Mouse (Mus musculus): ENCODE measurements around the gene Spz1. TPM values are rescaled to one million over a fixed set of nuclear protein-coding genes. Genes with fewer than 3 reads are reported as not detected.

The Spz1 gene
- total RNA-seq, 2 experiments from 2014 or later, result not detected

DNA sequence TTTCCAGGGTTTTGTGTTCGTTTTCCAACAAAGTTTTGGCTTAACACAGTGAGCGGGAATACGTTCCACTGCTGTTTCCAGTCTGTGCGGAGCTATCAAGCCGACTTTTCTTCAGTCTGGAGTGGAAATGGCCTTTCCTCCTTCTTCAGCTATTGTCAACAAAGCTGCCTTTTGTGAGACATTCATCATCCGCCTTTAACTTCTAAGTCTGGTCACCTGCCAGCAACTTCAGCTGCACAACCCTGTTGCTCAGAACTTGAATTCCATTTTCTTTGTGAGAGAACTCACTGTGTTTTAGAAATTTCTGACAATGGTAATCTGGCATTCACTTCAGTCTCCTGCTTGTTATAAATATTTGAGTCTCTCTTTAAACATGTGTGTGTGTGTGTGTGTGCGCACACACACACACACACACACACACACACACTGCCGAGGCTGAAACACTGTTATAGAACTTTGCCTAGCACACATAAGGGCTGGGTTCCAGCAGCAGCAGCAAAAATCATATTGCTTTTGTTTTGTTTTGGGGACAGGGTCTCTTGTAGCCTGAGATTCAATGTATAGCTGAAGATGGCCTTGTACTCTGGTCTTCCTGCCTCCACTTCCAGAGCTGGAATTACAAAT is 8.2 kb upstream of the Spz1 start:
- intact Hi-C loops (cut with DNase I), result no loop called here

DNA sequence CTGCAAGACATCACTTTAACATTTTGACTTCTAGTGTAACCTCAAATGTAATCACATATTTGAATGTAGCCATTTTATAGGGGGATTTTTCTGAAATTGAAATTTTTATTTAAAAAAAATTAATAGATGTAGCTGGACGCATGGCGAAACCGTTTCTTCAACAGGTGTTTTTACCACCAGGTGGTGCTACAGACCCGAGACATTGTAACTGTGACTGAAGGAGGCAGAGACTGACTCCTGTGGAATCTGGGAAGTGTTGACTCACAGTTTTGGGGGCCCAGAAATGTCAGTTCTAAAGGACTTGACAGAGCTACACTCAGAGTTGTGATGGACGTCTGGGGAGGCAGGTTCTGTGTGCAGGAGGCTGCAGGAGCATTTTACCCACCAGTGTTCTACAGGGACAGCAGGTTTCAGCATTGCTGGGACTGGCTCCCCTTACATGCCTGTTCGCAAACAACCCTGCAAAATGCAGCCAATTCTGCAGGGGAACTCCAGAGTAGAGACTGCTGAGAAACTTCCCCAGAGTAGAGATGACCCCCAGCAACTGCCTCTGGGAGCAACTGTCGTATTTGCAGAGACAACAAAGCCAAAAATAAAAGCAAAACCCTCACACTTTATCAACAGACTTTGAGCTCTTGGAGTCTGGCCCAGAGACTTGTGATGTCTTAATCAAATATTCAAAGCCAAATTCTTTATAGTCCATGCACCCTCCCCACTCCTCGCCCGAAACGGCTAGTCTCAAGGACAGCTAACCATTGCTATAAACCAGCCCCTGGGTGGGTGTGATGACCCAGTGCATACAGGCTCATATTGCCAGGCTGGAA is 4.5 kb upstream of the Spz1 start:
- intact Hi-C loops (cut with DNase I), result loop anchor here (1.0 kb wide), 1 partner anchor 160 kb away; no protein-coding TSS in a partner anchor
- DNase-seq, result peak; percentile 23 to 59

More for the DNA sequence above, 8.2 kb upstream of the Spz1 start:
- DNase-seq, result no peak

DNA sequence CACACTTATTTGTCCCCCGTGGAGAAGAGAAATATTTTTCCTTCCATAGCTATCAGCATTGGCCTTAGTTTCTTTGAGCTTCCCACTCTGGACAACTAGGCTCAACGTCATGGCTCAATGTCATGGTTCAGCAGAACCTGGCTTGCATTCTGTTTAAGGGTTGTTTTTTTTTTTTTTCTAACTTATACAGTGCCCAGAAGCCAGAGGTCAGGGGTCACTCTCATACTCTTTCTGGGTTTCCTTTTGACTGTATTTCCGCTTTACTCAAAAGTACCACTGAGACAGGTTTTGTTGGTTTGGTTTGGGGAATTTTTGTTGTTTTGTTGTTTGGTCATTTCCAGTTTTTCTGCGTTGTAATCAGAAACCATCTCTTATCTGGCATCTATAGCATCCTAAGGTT is 2.2 kb upstream of the Spz1 start:
- intact Hi-C loops (cut with DNase I), result no loop called here
- no peak for DNase-seq

DNA sequence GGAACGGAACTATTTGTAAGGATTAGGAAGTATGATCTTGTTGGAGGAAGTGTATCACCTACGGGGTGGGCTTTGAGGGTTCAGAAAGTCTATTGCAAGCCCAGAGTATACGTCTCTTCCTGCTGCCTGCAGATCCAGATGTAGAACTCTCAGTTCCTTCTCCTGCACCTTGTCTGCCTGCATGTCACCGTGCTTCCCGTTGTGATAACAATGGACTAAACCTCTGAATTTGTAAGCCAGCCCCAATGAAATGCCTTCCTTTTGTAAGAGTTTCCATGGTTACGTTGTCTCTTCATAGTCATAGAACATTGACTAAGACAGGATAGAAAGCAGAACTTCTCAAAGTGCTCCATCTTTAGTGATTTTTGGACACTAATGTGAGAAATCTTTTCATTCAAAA is 716 bp upstream of the Spz1 start:
- DNase-seq, result no peak
- intact Hi-C loops (cut with DNase I), result no loop called here

DNA sequence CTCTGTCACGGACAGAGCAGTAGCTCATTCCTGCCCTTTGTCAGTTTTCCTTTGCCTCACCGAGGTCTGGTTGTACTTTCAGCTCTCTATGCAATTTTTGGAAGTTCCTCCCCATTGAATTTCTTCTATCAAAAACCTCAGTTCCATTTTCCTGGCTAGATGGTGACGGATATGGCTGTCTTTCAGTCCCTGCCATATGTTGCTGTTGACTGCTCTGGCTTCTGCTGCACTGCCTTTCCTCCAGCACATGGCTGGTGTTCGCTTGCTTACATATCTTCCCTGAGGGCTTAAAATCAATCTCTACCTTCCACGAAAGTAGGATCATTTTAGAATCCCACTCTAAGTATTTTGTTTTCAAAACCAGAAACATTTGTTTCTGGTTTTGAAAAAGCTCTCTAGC is 16.5 kb downstream of the Spz1 start:
- intact Hi-C loops (cut with DNase I), result no loop called here
- DNase-seq, result no peak

DNA sequence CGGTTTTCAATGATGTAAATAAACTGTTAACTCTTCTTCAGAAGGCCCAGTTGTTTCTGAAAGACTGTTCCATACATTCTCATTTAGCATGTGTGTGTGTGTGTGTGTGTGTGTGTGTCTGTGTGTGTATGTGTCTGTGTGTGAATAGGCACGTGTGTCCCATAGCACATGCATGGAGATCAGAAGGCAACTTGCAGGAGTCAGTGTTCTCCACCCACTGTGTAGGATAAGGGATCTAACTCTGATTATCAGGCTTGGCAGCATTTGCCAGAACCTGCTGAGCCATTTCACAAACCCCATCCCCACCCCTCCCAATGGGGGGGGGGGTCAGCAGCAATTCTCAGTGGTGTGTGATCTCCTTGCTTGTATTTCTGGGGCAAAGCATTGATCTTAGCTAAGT is 18.7 kb downstream of the Spz1 start:
- DNase-seq, result no peak
- intact Hi-C loops (cut with DNase I), result no loop called here

DNA sequence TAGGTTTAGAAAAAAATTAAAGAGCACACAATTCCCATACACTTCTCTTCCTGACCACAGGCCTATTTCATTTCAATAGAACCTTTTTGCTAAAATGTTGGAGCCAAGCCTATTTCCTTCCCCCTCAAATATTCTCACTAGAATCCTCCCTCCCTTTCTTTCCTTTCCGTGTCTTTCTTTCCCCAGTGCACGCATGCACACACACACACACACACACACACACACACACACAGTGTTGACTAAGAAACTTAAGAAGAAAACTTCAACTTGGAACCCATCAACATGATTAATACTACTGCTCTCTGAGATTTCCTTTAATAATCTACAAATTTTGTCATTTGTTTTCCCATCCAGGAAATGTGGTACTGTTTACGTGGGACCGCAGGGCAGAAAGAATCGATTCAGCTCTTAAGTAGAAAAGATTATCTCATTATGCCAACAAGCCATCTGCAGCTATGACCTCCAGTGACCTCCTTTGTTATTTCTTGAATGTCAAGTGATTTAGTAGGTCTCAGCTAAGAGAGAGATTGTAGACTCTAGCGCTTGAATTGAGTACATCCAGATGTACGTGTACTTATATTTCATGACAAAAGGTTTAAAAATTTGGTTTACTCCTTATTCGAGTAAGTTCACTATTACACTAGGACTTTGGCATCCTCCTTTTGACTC is 19.4 kb downstream of the Spz1 start:
- no peak for DNase-seq
- intact Hi-C loops (cut with DNase I), result no loop called here

DNA sequence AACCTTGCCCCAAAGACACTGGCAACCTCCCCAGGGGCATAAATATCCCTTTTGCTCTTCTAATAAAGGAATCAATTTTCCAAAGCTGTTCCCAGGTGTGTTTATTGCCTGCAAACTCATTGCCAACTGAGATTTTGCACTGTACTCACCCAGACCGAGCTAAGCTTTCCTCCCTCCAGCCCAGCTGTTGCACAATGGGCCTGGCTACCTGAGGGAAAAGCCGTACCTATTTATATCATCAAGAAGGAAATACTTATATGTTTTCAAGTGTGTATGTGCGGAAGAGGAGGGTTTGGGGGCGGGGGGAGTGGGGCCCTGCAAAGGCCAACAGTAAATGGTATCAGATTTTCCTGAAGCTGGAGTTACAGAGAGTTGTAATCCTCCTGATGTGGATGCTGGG is 28.9 kb downstream of the Spz1 start:
- intact Hi-C loops (cut with DNase I), result no loop called here

DNA sequence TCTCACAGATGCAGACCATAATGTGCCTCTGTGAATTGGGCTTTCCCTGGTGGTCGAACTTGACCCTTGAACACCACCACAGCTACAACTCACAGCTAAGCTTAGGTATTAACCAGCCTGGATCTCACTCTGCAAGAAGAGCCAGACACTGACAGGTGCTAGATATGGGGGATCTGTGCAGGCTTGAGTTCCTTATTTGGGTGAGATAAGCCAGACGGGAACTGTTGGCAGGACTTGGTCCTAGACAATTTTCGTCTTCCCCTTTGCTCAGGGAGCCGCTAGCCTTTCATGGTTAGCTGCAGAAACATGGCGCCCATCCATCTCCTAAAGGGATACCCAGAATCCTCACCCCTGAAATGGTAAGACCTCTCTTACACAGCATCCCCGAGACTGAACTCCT is 35.0 kb downstream of the Spz1 start:
- intact Hi-C loops (cut with DNase I), result no loop called here

More for the DNA sequence above, 28.9 kb downstream of the Spz1 start:
- no peak for DNase-seq

DNA sequence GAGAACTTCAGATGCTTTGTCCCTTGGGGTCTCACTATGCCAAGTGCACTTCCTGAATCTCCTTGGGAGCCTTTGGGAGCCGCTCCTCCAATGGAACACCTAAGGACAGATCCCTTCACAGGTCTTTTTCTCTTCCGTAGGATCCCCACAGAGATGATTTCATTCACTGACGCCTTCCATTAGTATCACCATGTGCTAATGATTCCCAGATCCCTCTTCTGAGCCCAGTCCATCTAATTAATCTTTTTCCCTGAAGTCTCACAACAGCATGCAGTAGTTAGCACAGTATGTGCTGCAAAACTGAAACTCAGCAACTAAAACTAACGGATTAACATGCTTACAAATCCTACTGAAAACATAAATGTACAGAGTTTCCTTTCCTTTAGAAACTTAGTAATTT is 36.8 kb downstream of the Spz1 start:
- intact Hi-C loops (cut with DNase I), result no loop called here
- DNase-seq, result no peak

More for the DNA sequence above, 35.0 kb downstream of the Spz1 start:
- no peak for DNase-seq

DNA sequence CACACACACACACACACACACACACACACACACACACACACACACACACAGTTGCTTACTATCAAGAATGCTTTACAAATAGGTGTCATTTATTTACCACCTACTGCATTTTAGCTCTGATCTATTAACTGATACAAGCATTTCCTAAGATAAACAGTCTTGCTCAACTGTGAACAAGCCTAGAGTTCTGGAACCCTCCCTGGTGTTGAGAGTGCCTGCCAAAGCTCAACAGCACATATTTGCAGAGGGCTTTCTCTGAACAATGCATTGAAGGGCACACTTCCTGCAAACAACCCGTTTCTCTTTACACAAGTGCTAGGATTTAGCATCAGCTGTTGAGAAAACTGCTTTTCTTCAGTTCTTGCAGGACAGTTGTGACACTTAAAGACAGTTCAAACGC is 42.2 kb downstream of the Spz1 start:
- no peak for DNase-seq
- intact Hi-C loops (cut with DNase I), result no loop called here

DNA sequence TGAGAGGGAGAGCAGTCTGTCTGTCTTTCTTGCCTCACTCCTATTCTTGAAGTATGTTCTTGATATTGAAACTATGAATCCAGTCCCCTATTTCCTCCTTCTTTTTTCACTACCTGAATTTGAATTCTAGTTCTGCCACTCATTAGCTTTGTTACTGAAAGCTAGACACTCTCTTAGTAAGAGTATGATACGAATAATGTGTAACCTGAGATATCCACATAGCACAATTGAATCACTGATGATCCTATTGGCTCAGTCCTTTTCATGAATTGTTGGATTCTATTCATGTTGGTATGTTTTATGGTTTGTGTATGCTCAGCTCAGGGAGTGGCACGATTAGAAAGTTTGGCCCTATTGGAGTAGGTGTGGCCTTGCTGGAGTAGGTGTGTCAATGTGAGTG is 43.8 kb downstream of the Spz1 start:
- no peak for DNase-seq
- intact Hi-C loops (cut with DNase I), result no loop called here

DNA sequence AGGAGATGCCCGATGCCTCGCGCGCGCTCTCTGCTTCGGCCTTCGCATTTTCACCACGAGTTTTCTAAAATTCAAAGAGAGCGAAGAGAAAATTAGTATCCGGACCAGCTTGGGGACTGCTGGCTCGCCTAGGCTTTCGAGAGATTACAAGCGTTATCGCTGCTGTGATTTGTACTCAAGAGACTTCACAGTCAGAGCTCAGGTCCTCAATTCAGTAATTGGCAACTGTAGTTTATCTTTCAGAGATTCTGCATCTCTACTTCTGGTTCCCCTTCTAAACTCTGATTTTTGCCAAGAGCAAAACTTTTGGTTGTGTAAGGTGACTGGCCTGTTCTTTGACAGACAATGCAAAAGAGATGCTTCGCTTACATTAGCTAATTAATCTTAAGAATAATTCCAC is 44.7 kb downstream of the Spz1 start:
- intact Hi-C loops (cut with DNase I), result no loop called here
- no peak for DNase-seq

DNA sequence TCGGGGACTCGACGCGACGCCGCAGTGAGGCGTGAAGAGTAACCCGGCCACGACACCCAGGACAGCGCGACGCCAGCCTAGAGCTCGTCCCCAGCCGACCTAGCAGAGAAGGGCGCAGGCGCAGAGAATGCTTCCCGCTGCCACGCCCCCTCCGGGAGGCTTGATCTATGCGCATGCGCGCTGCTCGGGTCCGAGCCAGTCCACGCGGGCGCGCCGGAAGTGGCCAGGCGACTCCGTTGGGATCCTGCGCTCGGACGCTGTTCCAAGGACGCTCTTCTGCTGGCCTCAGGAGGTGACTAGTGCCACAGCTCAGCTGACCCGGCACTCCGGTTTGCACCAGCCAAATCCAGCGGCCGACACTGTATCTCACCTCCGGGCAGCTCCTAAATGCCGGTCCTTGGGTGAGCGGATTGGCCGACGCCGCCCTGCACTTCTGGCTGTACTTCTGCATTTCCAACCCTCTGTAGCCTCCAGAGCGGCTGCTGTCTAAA is 45.2 kb downstream of the Spz1 start, which contains the start of gene Zfyve16:
Gene Zfyve16 (minus strand): TSS at position 148 of the 491 bp plus-strand sequence.
- peak; percentile 96 to 98 for DNase-seq
- intact Hi-C loops (cut with DNase I), result no loop called here

DNA sequence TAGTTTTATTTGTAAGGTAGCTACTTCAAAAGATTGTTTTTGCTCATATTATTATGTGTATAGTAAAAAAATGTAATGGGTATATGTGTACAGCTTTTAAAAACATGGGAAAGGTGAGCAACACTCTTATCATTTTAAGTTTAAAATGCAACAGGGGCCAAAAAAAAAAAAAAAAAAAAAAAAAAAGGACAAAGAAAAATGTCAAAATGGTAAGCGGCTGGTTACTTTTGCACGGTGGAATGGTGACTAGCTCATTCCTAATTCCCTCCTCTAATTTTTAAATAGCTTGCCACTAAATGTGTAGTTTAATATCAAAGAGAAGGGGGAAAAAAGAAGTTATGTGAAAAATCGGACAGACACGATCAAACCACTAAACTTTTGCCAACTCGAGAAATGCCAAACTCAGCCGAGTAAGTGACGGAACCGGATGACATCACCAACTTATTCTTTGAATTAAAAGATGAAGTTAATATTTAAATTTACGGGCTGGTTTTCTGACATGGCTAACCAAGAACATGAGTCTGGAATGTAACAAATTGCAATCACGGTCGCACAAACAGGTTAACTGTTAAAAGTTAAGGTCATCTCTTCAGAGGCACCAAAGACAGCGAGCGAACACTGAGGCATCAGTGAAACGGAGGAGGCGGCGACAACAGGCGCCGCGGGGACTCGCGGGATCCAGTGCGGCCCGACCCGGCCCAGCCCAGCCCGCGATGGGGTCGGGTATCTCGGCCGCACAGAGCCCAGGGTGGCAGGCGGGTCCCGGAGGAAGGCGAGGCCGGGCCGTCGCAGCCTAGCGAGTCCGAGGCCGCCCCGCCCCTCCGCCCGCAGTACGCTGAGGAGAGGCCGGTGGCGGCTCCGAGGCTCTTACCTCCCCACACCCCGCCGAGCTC is 45.9 kb downstream of the Spz1 start:
- no peak for DNase-seq
- intact Hi-C loops (cut with DNase I), result no loop called here

Other genes with a start within 250 kb of the Spz1 start
- under 1 TPM; 0.69 to 0.92 TPM for gene Dhfr, start 221.4 kb downstream of the Spz1 start, total RNA-seq (2021)
- 10 to 100 TPM; 11.6 to 12.0 TPM for gene Msh3, start 221.2 kb downstream of the Spz1 start, total RNA-seq (2021)
- gene Ankrd34b, start 150.3 kb downstream of the Spz1 start, total RNA-seq (2021), result not detected
- 1 to 10 TPM; 1.9 to 2.6 TPM for gene Fam151b, start 92.2 kb downstream of the Spz1 start, total RNA-seq (2021)
- 1 to 10 TPM; 7.1 to 8.0 TPM for gene Zfyve16, start 45.3 kb downstream of the Spz1 start, total RNA-seq (2021)
- 1 to 10 TPM; 4.1 to 4.4 TPM for gene Serinc5, start 34.9 kb upstream of the Spz1 start, total RNA-seq (2021)
- 100 to 1,000 TPM in 1 of 2 experiments, 10 to 100 TPM in 1; 87.5 to 122 TPM for gene Thbs4, start 218.6 kb upstream of the Spz1 start, total RNA-seq (2021)

All from gastrocnemius, postnatal 36 days (tissue).